Mouse (Mus musculus): ENCODE data around the gene Alg9.

GRCm38 (mm10) chr9:50849249-50849648 lies 74.4 kb downstream of the Alg9 start:
- TF ChIP-seq CTCF (IDR thresholded peaks at IDR 0.05; ENCODE audit: borderline replicate concordance, insufficient read depth, low read length) (no peak), POLR2A (IDR thresholded peaks at IDR 0.05; ENCODE audit: low read depth, low read length) (no peak)

Measured in embryonic fibroblast, embryonic 13.5 days (primary cell).